Comparison of ENCODE assay signal across 9 mouse cellular contexts in the genomic region with DNA sequence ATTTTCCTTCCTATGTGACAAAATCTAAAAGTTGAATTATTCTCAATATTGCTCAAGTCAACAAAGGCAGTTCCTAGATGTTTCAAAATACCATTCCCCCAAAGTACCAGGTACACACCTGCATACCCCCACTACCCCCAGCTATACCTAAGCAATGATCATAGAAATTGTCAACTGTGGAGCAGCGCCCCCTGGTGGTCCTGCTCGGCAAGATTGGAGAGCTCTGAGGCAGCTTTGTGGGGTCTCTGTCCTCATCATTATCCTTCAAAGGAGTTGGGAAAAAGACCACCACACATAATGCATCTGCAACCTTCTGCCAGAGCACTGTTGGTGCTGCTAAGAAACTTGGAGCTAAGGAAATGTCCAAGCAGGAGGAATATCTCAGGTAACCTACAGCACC. TPM values are rescaled to one million over a fixed set of nuclear protein-coding genes. Genes with fewer than 3 reads are reported as not detected.
DNase-seq lines count a peak whose midpoint lies in the region; ATAC-seq and TF ChIP-seq lines count a peak whose summit lies in the region.
"Had no signal": no experiment of that assay in that cellular context is flagged by ENCODE, and none has a peak within 500 bp of the region (broad histone marks: within the 10 kb centered on the region; RNA-seq: fewer than 3 reads in every experiment).

No protein-coding gene starts in this region.

- H3K27ac ChIP-seq in cerebellum, adult 2 months (ENCODE audit: insufficient read depth, low read length), result no peak overlapping the region
- H3K27ac ChIP-seq in neural tube, embryonic 15.5 days (replicated peaks), result no peak overlapping the region

- 5% methylated on average over 2 of the region's 2 CpGs for WGBS in cerebellum, adult 2 months
- WGBS in neural tube, embryonic 15.5 days, result 0% methylated on average over 2 of the region's 2 CpGs

- no peak overlapping the region for H3K4me3 ChIP-seq in cerebellum, adult 2 months (replicated peaks; ENCODE audit: insufficient read depth, low read depth, low read length)
- H3K4me3 ChIP-seq in neural tube, embryonic 15.5 days (replicated peaks), result no peak overlapping the region
- H3K4me3 ChIP-seq: myocyte had no signal

- H3K4me1 ChIP-seq in cerebellum, adult 2 months (ENCODE audit: control insufficient read depth, insufficient read depth, low read length), result no peaks in the 10 kb centered on the region; the same call in 1 of the 2 replicates
- peaks cover 13% of the 10 kb centered on the region for H3K4me1 ChIP-seq in neural tube, embryonic 15.5 days

- ATAC-seq in cerebellum, adult (ENCODE audit: insufficient number of reproducible peaks, low FRiP score, low TSS enrichment), result no peak
- no peak for ATAC-seq in neural tube, embryonic 15.5 days (ENCODE audit: low FRiP score)

- intact Hi-C loops in gastrocnemius, postnatal 14 days (cut with DNase I; ENCODE audit: low total_unique reads), result loop anchor here (5.0 kb wide), 1 partner anchor 48 kb away; the partner anchor contains the start of gene Greb1

- no peaks in the 10 kb centered on the region for H3K36me3 ChIP-seq in neural tube, embryonic 15.5 days

- TF ChIP-seq CTCF in cerebellum, adult 2 months (IDR thresholded peaks at IDR 0.05; ENCODE audit: borderline replicate concordance, insufficient read depth, low read depth, low read length), result peak; percentile 70

- H3K27me3 ChIP-seq in cerebellum, adult 2 months (ENCODE audit: control insufficient read depth, insufficient read depth, low read length), result no peaks in the 10 kb centered on the region
- H3K27me3 ChIP-seq in neural tube, embryonic 15.5 days (replicated peaks), result no peaks in the 10 kb centered on the region

- H3K9ac ChIP-seq in neural tube, embryonic 15.5 days (replicated peaks), result no peak overlapping the region

- H3K9me3 ChIP-seq in neural tube, embryonic 15.5 days (replicated peaks), result no peaks in the 10 kb centered on the region

- no peak for TF ChIP-seq POLR2A in cerebellum, adult 2 months (IDR thresholded peaks at IDR 0.05; ENCODE audit: borderline replicate concordance, insufficient read depth, low read length)

- DNase-seq in cerebellum, adult 2 months, result peak; percentile 14 to 35
- peak; percentile 72 for DNase-seq in neural tube, embryonic 10.5 days (ENCODE audit: extremely low spot score, low spot score)
- peak; percentile 7 for DNase-seq in c-Kit-positive CD71-positive TER-119-negative erythroid progenitor cells, embryonic 14.5 days (ENCODE audit: low read depth)
- peak; percentile 31 for DNase-seq in gastrocnemius, postnatal 14 days
- peak; percentile 18 to 29 for DNase-seq in lung, adult 18-20 months
- peak; percentile 83 for DNase-seq in testis, postnatal 10 days (ENCODE audit: low spot score)

- no peak overlapping the region for H3K4me2 ChIP-seq in neural tube, embryonic 15.5 days

RNA-seq across cellular contexts. Expression of gene Greb1, which starts 46.4 kb away (rescaled TPM):
- polyA plus RNA-seq in cerebellum, adult 2 months (2012; rRNA removed), result 1.1 and 1.4 TPM in 2 replicates
- polyA plus RNA-seq in neural tube, embryonic 15.5 days (2015; fragmentation: Nextera tagmentation; extraction: Ambion mirVana), result 0.67 and 1.9 TPM in 2 replicates
- 1 to 10 TPM in 1 of 2 experiments, under 1 TPM in 1; 0.70 to 1.1 TPM for total RNA-seq in gastrocnemius, postnatal 14 days (2021)

RNA-seq across cellular contexts. Expression of gene E2f6, which starts 56.5 kb away (rescaled TPM):
- polyA plus RNA-seq in cerebellum, adult 2 months (2012; rRNA removed), result 54.6 and 62.2 TPM in 2 replicates
- 26.3 and 31.2 TPM in 2 replicates for polyA plus RNA-seq in neural tube, embryonic 15.5 days (2015; fragmentation: Nextera tagmentation; extraction: Ambion mirVana)
- total RNA-seq in gastrocnemius, postnatal 14 days (2021), result 10 to 100 TPM; 55.0 to 62.3 TPM

Comparison
In these comparisons a context has a peak if more than half of its experiments do, and no peak if none do; other contexts are left out.
1. DNase-seq: peak in every context shown above with its lines; median percentile 83 in testis, postnatal 10 days; 72 in neural tube, embryonic 10.5 days; 31 in gastrocnemius, postnatal 14 days; 24 in cerebellum, adult 2 months; 24 in lung, adult 18-20 months; 7 in c-Kit-positive CD71-positive TER-119-negative erythroid progenitor cells, embryonic 14.5 days.